Mouse (Mus musculus) mesoderm, embryonic 11.5 days (tissue): ENCODE measurements around the gene Ptrh1.
A peak's percentile ranks its signal among the peaks of the same experiment; 100 is the strongest.

Experiments
- DNase-seq: peaks from one replicate; pipeline ENCODE4 v3.0.0-alpha.2; 2012; ENCODE audit warnings: low read depth, low spot score

Gene Ptrh1

DNA sequence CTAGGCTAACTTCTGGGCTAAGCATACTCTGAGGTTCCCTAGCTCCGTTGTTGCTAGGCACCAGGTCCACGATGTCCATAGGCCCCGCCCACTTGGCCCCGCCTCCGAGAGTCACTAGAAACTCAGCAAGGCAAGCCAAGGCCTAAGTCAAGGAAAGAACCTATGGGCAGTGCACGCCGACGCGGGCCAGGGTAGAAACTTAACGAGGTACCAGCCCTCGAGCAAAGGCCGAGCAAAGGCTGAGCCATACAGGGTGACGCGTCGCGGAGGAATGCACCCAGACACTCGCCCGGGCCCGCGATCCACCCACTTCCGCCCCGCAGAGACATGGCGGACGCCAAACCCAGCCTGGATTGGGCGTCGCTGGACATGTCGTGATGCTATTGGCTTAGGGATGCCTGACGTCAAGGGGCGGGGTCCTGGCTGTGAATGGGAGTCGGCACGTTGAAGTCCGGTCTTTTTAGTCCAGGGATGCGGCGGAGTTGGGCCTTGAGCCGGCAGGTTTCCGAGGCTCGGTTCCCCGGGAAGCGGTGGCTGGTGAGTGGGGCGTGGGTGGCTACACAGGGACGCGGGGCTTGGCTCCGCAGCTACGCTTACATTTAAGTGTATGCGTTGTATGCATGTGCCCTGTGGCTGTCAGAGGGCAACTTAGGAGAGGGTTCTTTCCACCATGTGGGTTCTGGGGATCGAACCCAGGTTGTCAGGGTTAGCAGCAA lies at the start of gene Ptrh1, which contains the start of gene Ttc16:
TSS of gene Ptrh1 (plus strand) at position 428 of the 716 bp plus-strand sequence.
TSS of gene Ttc16 (minus strand) at position 275 of the 716 bp plus-strand sequence.
- peak; percentile 97 for DNase-seq

- DNase-seq = peak; percentile 97
These were observed 48.2 kb upstream of the Ptrh1 start for GRCm38 (mm10) chr2:32727435-32727834.

DNA sequence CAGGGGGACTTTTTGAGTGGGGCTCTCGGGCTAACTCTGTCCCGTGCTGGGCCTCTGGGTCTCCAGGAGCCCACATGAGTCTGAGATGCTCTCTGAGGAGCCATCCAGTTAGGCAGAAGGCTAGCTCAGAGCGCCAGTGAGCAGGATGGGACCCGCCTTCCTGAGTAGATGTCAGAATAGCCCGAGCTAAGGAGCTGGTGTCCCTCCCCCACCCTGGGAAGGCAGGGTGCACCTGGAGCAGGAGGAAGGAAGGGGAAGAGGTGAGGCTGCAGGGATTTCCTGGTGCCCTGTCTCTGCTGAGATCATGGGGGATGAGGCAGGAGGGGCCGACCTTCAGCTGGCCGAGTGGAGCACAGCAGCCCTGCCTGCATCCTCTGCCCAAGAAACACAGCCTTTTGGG lies 47.1 kb upstream of the Ptrh1 start:
- no peak for DNase-seq

GRCm38 (mm10) chr2:32729547-32729946 lies 46.0 kb upstream of the Ptrh1 start:
- DNase-seq = no peak

DNA sequence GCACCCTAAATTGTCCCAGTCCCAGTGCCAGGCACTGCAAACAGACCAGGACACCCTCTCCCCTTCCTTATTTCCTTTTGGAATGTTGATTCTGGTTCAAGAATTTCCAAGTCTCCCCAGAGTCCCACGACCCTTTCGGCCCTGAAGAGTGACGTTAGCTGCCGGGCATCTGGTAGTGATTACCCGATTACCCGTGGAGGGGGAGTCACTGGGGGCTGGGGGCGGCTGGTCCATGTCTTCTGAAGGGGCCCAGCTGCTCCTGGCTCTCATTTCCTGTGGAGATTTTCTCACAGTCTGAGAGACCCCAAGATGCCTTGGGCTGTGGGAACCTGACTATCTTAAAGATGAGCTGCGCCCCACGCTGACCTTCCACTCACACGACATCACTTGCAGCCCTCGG lies 44.7 kb upstream of the Ptrh1 start:
- DNase-seq = peak; percentile 83

GRCm38 (mm10) chr2:32731911-32732310 lies 43.7 kb upstream of the Ptrh1 start:
- DNase-seq = no peak

GRCm38 (mm10) chr2:32732695-32733094 lies 42.9 kb upstream of the Ptrh1 start:
- no peak for DNase-seq

GRCm38 (mm10) chr2:32734480-32734879 lies 41.1 kb upstream of the Ptrh1 start:
- no peak for DNase-seq

DNA sequence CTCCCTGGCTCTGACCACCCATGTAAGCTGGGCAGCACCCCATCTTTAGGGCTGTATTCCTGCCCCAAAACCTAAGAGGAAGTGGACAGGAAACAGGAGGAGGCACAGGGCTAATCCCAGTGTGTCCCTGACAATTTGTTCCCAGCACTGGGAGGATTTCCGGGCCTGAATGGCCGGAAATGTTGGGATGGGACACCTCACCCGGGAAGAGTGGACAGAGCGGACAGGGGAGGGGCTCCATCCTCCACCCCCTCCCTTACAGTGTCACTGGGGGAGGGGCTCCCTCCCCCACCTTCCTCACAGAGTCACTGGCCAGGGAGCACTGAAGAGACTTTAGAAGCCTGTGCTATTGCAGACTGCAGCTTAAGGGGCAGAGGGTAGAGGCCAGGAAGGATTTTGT lies 40.7 kb upstream of the Ptrh1 start:
- DNase-seq = no peak

- no peak for DNase-seq
These were observed 39.2 kb upstream of the Ptrh1 start for GRCm38 (mm10) chr2:32736306-32736829.

DNA sequence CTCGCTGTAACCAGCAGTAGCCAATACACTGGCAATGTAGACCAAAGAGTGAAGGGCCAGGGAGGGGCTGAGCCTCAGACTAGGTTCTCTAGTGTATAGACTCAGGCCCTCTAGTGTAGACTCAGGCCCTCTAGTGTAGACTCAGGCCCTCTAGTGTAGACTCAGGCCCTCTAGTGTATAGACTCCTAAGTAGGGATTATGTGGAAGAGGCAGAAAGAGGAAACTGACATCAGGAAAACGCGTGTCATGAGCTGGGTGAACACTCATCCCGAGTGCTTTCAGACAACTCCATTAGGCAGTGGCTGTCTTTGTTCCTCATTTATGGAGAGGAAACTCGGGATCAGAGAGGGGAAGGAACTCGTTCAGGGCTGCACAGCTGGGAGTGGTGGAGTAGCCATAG lies 38.6 kb upstream of the Ptrh1 start:
- no peak for DNase-seq

DNA sequence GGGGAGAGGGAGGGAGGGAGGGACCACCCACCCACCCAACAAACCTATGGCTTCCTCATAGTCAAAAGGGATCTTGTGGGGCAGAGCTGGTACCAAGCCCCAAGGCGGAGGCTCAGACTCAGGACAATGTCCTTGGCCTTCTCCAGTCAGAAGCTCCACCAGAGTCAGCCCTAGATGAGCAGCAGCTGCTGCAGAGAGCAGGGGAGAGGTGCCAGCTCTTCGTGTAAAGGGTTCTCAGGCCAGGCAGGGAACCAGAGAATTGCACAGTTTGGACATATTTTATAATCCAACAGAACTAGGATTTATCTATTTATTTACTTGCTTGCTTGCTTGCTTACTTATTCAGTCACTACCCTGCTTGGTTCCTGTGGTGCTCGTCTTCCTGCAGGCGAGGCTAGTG lies 36.3 kb upstream of the Ptrh1 start:
- no peak for DNase-seq

DNA sequence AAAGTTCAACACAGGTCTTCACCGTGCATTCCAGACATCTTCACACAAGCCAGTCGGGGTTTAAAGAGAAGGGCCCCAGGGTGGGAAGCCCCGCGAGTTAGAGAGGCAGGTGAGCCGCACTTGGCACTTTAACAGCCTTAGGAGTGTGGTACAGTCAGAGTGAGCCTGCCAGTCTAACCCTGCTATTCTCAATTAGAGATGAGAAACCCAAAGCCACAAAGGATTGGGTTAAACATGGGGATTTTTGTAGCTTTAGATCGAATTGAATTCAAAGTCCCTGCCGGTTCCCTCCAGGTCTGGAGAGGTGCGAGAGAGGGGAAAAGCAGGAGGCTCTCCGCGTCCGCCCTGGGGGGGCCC lies 34.7 kb upstream of the Ptrh1 start, which contains the start of gene 6330409D20Rik:
TSS of gene 6330409D20Rik (minus strand) at position 101 of the 357 bp plus-strand sequence.
- no peak for DNase-seq

GRCm38 (mm10) chr2:32741273-32742172 lies 34.1 kb upstream of the Ptrh1 start:
- DNase-seq = peak; percentile 70

DNA sequence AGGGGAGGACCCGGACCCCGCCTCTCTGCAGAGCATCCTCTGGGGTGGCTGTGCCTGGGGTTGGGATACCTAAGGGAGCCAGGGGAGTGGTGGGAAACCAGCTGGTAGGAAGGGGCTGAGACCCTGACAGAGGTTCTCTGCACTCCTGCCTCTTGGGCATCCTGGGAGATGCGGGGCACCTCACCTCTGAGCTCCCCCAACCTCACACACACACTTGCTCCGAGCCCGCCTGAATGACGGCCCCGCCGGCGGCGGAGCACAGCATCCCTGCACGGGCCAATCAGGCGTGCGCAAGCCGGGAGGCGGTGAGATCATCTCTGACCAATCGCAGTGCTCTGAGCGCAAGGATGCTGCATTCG lies 33.4 kb upstream of the Ptrh1 start:
- DNase-seq = peak; percentile 69

DNA sequence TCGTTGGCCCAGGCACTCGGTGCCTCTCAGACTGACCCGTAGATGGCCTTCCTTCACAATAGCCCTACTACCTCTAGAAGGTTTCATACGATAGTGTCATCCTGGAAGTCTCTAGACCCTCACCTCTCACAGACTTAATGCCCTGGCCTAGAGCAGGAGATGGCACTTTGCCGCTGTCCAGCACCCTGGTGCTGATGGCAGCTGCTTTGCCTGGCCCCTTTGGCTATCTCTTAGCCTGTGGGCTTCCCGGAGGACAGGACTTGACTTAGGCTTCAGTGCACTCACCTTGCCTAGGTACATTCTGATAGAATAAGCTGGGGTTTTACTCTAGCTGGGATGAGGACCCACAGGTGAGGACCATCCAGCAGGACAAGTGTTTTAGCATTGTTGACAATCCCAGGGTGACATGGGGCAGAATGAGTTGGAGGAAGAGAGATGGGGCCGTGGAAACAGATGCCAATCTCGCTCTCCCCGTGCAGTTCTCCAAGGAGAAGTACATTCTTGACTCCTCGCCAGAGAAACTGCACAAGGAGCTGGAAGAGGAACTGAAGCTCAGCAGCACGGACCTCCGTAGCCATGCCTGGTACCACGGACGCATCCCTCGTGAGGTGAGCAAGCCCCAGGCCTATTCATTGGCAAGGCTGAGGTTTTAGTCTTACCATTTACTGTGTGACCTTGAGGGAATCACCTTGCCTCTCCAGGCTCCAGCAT lies 31.2 kb upstream of the Ptrh1 start:
- no peak for DNase-seq

DNA sequence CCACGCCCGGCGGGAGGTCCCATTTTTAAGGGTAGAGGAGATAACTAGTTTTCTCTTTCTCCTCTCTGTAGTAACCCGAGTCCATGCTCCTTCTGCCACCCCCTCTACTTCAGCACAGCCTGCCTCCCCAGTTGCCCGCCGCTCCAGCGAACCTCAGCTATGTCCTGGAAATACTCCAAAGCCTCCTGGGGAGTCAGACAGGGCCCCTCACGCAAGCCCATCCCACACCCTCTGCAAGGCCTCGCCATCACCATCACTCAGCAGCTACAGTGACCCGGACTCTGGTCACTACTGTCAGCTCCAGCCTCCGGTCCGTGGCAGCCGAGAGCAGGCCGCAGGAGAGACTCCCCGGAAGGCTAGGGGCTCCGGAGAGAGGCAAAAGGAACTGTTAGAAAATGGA lies 26.5 kb upstream of the Ptrh1 start:
- no peak for DNase-seq

DNA sequence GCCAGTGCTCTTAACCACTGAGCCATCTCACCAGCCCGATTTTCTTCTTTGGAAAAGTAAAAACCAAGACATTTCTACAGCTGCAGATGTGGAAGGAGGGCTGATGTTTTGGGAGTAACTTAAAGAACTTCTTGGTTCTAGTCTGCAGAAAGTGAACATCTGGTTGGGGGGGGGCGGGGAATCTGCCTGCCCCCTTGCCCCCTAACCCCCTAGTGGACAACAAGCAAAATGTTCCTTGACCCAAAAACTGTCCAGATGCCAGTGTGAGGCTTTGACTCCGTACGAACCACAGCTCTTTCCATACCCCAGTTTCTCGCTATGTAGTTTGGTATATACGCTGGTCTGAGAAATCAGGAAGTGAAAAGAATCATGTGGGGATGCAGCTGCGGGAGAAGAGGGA lies 25.4 kb upstream of the Ptrh1 start:
- no peak for DNase-seq

- peak; percentile 90 for DNase-seq
These were observed 24.5 kb upstream of the Ptrh1 start for GRCm38 (mm10) chr2:32750887-32751664.

DNA sequence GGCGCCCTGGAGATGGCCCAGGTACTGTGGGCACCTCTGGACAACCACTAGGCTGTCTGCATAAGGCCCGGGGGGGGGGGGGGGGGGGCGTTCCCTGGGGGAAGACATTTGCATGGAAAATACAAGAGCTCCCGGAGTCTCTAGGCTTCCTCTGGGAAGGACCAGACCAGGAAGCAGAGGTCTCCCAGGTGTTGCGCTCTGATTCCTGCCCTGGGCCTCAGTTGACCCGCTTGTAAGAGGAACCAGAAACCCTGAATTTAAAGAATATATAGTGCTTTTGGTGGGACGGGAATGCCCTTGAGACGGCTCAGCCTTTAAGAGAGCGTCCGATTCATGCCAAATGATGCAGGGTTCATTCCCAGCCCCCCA lies 23.9 kb upstream of the Ptrh1 start:
- no peak for DNase-seq

DNA sequence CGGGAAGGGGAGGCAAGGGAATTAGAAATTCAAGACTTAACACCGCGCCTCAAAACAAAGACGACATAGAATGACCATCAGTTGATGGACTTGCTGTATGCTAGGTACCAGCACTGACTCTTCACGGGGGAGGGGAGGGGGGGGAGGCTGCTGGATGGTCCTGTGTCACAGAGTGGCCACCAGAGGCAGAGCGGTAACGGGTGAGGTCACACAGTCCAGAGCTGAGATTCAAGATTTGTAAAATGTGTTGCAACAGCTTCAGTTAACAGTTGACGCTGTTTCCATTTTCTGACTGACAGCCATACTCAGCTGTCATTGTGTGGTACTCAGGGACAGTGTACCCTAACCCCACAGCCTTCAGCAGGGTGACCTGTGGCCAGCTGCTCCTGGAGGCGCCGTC lies 23.4 kb upstream of the Ptrh1 start:
- DNase-seq = no peak
